Mouse (Mus musculus) myocyte (in vitro differentiated cells): ENCODE measurements around the gene Ankle1. TPM values are rescaled to one million over a fixed set of nuclear protein-coding genes. Genes with fewer than 3 reads are reported as not detected.

Experiments
- H3K27me3 ChIP-seq: one replicate; pipeline ENCODE4 v1.6.1; 2011; ENCODE audit not compliant: control insufficient read depth, insufficient read depth, insufficient read length
- H3K36me3 ChIP-seq: one replicate; pipeline ENCODE4 v1.6.1; 2011; ENCODE audit not compliant: control insufficient read depth, insufficient read depth
- H3K4me2 ChIP-seq: one replicate; pipeline ENCODE4 v1.6.1; 2011; ENCODE audit warnings: low read depth, control low read depth
- H3K4me3 ChIP-seq: one replicate; pipeline ENCODE4 v1.5.1; 2011; ENCODE audit warnings: mild to moderate bottlenecking, control low read depth, moderate library complexity
- H3K79me2 ChIP-seq: one replicate; pipeline ENCODE4 v1.6.1; 2011; ENCODE audit not compliant: control insufficient read depth, insufficient read depth
- H3ac ChIP-seq: one replicate; pipeline ENCODE4 v1.6.1; 2011; ENCODE audit not compliant: control insufficient read depth, insufficient read length
- CEBPB ChIP-seq: IDR thresholded peaks from 2 replicates; pipeline ENCODE4 v1.6.1; 2011; ENCODE audit warnings: mild to moderate bottlenecking, moderate library complexity; ENCODE audit not compliant: poor library complexity, insufficient read depth, severe bottlenecking
- E2F4 ChIP-seq: IDR thresholded peaks from one replicate; pipeline ENCODE4 v1.6.1; 2011; ENCODE audit warnings: mild to moderate bottlenecking, control low read depth, moderate library complexity; ENCODE audit not compliant: insufficient read depth
- MAX ChIP-seq: IDR thresholded peaks from one replicate; pipeline ENCODE4 v1.6.1; 2011; ENCODE audit warnings: low read depth, mild to moderate bottlenecking, control low read depth
- MYOD1 ChIP-seq, 3 experiments: IDR thresholded peaks; one replicate each; pipeline ENCODE4 v1.6.1; 2011; ENCODE audit warnings: control low read depth in 2 of 3, low read depth in 2 of 3, mild to moderate bottlenecking in 2 of 3, moderate library complexity in 1 of 3; ENCODE audit not compliant: insufficient read length in 2 of 3, control insufficient read depth in 1 of 3
- MYOG ChIP-seq, 3 experiments: IDR thresholded peaks; one replicate each; pipeline ENCODE4 v1.6.1; 2011; ENCODE audit warnings: control low read depth in 2 of 3, low read depth in 2 of 3, mild to moderate bottlenecking in 2 of 3; ENCODE audit not compliant: insufficient read length in 2 of 3, control insufficient read depth in 1 of 3, insufficient read depth in 1 of 3
- POLR2A ChIP-seq: IDR thresholded peaks from one replicate; pipeline ENCODE4 v1.6.1; 2011; ENCODE audit warnings: low read depth, mild to moderate bottlenecking, control low read depth, moderate library complexity; ENCODE audit not compliant: insufficient read length
- POLR2AphosphoS2 ChIP-seq: IDR thresholded peaks from one replicate; pipeline ENCODE4 v1.6.1; 2011; ENCODE audit warnings: low read depth, control low read depth; ENCODE audit not compliant: insufficient read length
- REST ChIP-seq: IDR thresholded peaks from one replicate; pipeline ENCODE4 v1.6.1; 2011; ENCODE audit warnings: mild to moderate bottlenecking, control low read depth, moderate library complexity; ENCODE audit not compliant: insufficient read depth, insufficient read length
- SRF ChIP-seq: IDR thresholded peaks from one replicate; pipeline ENCODE4 v1.6.1; 2011; ENCODE audit warnings: low read depth; ENCODE audit not compliant: control insufficient read depth, insufficient read length
- TCF12 ChIP-seq: IDR thresholded peaks from one replicate; pipeline ENCODE4 v1.6.1; 2011; ENCODE audit warnings: mild to moderate bottlenecking, control low read depth; ENCODE audit not compliant: poor library complexity, insufficient read depth, severe bottlenecking
- TCF3 ChIP-seq: IDR thresholded peaks from one replicate; pipeline ENCODE4 v1.6.1; 2011; ENCODE audit warnings: low read depth, control low read depth; ENCODE audit not compliant: insufficient read length
- USF1 ChIP-seq: IDR thresholded peaks from one replicate; pipeline ENCODE4 v1.6.1; 2011; ENCODE audit warnings: low read depth, mild to moderate bottlenecking, control low read depth, moderate library complexity
- polyA plus RNA-seq: library from polyadenylated mRNA; unstranded; fragments of >200 nt; fragmentation: generic; extraction: Trizol; gene quantifications from one replicate; pipeline ENCODE4 v1.2.1, GENCODE M21; 2012; ENCODE audit warnings: missing spikeins

The Ankle1 gene
- polyA plus RNA-seq, 1 experiment, result 1.3 TPM

GRCm38 (mm10) chr8:71396639-71397305, 9.0 kb upstream of the Ankle1 start, which contains the start of gene Babam1:
Babam1 (plus strand) TSS chr8:71396861.
- Histone ChIP-seq H3K4me2 (peak within 1 kb of the TSS; percentile 98), H3K27me3 (no peaks in the 10 kb centered on the region), H3K4me3 (peak within 1 kb of the TSS; percentile 81), H3K79me2 (peaks cover 16% of the 10 kb centered on the region), H3ac (peak within 1 kb of the TSS; percentile 73), H3K36me3 (no peaks in the 10 kb centered on the region)
- TF ChIP-seq TCF3, result no peak
- no peak for TF ChIP-seq MAX
- no peak for TF ChIP-seq USF1
- no peak for TF ChIP-seq E2F4
- no peak for TF ChIP-seq SRF
- TF ChIP-seq CEBPB, result no peak
- TF ChIP-seq POLR2A, result peak; percentile 73
- TF ChIP-seq REST, result no peak
- no peak for TF ChIP-seq MYOG (IDR thresholded peaks at IDR 0.05; ENCODE audit: control insufficient read depth in 1 of 3, insufficient read depth in 1 of 3, insufficient read length in 2 of 3, low read depth in 2 of 3)
- TF ChIP-seq TCF12, result no peak
- TF ChIP-seq POLR2AphosphoS2, result peak; percentile 57
- TF ChIP-seq MYOD1 (IDR thresholded peaks at IDR 0.05; ENCODE audit: control insufficient read depth in 1 of 3, insufficient read length in 2 of 3, low read depth in 2 of 3), result no peak

- TF ChIP-seq MAX, result no peak
- TF ChIP-seq USF1, result no peak
- TF ChIP-seq E2F4, result no peak
- no peak for TF ChIP-seq MYOG (IDR thresholded peaks at IDR 0.05; ENCODE audit: control insufficient read depth in 1 of 3, insufficient read depth in 1 of 3, insufficient read length in 2 of 3, low read depth in 2 of 3)
- no peak for TF ChIP-seq REST
- no peak for TF ChIP-seq MYOD1 (IDR thresholded peaks at IDR 0.05; ENCODE audit: control insufficient read depth in 1 of 3, insufficient read length in 2 of 3, low read depth in 2 of 3)
- no peak for TF ChIP-seq TCF12
- TF ChIP-seq SRF, result no peak
- TF ChIP-seq CEBPB, result no peak
- no peak for TF ChIP-seq POLR2AphosphoS2
- no peak for TF ChIP-seq POLR2A
- TF ChIP-seq TCF3, result no peak
- peak overlapping the region; percentile 81 for H3K4me3 ChIP-seq
- H3K36me3 ChIP-seq, result no peaks in the 10 kb centered on the region
- H3K4me2 ChIP-seq, result peak overlapping the region; percentile 98
- H3K79me2 ChIP-seq, result peaks cover 16% of the 10 kb centered on the region
- no peaks in the 10 kb centered on the region for H3K27me3 ChIP-seq
- H3ac ChIP-seq, result peak overlapping the region; percentile 73
Measured at GRCm38 (mm10) chr8:71397701-71398100, 8.1 kb upstream of the Ankle1 start.

- Histone ChIP-seq H3K27me3 (no peaks in the 10 kb centered on the region), H3K4me2 (no peak overlapping the region), H3K36me3 (no peaks in the 10 kb centered on the region), H3ac (no peak overlapping the region), H3K79me2 (peaks cover 16% of the 10 kb centered on the region), H3K4me3 (no peak overlapping the region)
- TF ChIP-seq MYOD1 (IDR thresholded peaks at IDR 0.05; ENCODE audit: control insufficient read depth in 1 of 3, insufficient read length in 2 of 3, low read depth in 2 of 3) (no peak), MAX (no peak), E2F4 (no peak), USF1 (no peak), MYOG (IDR thresholded peaks at IDR 0.05; ENCODE audit: control insufficient read depth in 1 of 3, insufficient read depth in 1 of 3, insufficient read length in 2 of 3, low read depth in 2 of 3) (no peak), REST (no peak)
Measured at GRCm38 (mm10) chr8:71400826-71401225, 5.0 kb upstream of the Ankle1 start.

GRCm38 (mm10) chr8:71401454-71401853, 4.4 kb upstream of the Ankle1 start:
- H3K4me3 ChIP-seq, result no peak overlapping the region
- no peaks in the 10 kb centered on the region for H3K36me3 ChIP-seq
- TF ChIP-seq POLR2AphosphoS2 (peak; percentile 57), CEBPB (no peak), POLR2A (no peak), USF1 (no peak), MYOD1 (IDR thresholded peaks at IDR 0.05; ENCODE audit: control insufficient read depth in 1 of 3, insufficient read length in 2 of 3, low read depth in 2 of 3) (no peak)

More at GRCm38 (mm10) chr8:71401454-71401853, 4.4 kb upstream of the Ankle1 start:
- H3K79me2 ChIP-seq, result peaks cover 16% of the 10 kb centered on the region
- no peak overlapping the region for H3ac ChIP-seq
- no peaks in the 10 kb centered on the region for H3K27me3 ChIP-seq
- no peak overlapping the region for H3K4me2 ChIP-seq
